Mouse (Mus musculus) adrenal gland, postnatal 36 days (tissue): ENCODE results near the gene Aoc1. TPM values are rescaled to one million over a fixed set of nuclear protein-coding genes. Genes with fewer than 3 reads are reported as not detected.
A peak's percentile ranks its signal among the peaks of the same experiment; 100 is the strongest.

Experiments
- DNase-seq, 2 experiments: peaks; one replicate each; pipeline ENCODE4 v3.0.0; 2021; ENCODE audit warnings: mixed read lengths in 1 of 2
- long read RNA-seq, 2 experiments: library from polyadenylated mRNA; stranded (forward); transcript quantifications; one replicate each; pipeline ENCODE4 v2.0.0; 2021; ENCODE audit warnings: borderline sequencing depth in 2 of 2
- total RNA-seq, 2 experiments: library from RNA; stranded (reverse); gene quantifications; 2 replicates each; pipeline ENCODE4 v1.2.3; 2021

Gene Aoc1
- total RNA-seq: not detected
- long read RNA-seq, experiment 1: 0 reads
- long read RNA-seq, experiment 2: 0 reads

DNA sequence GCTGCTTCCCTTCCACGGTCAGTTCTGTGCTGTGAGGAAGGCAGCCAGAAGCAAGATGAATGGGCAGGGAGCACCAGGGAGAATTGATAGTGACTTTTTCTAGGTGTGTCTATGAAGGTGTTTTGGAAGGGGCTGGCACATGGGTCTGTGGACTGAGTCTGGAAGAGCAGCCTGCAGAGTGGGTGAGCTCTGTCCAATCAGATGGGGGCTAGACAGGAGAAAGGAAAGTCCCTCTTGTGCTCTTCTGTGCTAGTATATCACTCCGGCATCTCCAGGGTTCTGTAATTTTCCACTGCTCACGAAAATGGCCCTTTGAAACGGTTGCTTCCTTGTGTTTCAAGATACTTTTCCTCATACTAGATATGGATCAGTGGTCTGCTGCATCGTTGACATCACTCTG is at the start of gene Aoc1:
Aoc1 (plus strand) TSS at position 301 of the 400 bp plus-strand sequence.
- no peak for DNase-seq

DNA sequence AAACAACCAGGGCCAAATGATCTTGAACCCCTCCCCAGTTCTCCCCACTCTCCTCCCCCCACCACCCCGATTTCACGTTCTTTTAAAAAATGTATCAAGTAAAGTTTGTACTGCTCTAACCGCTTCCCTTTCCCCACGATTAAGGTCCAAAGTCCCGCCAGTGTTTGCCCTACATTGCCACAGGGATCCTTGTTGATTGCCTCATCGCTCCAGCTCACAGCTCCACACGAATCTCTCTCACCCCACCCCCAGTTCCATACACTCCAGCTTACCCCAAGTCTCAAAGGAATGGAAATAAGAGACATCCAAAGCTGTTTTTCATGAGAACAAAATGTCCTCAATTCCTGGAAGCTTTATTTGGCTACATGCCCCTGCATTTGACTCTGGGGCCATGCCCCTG is 47.7 kb upstream of the Aoc1 start:
- DNase-seq: no peak

DNA sequence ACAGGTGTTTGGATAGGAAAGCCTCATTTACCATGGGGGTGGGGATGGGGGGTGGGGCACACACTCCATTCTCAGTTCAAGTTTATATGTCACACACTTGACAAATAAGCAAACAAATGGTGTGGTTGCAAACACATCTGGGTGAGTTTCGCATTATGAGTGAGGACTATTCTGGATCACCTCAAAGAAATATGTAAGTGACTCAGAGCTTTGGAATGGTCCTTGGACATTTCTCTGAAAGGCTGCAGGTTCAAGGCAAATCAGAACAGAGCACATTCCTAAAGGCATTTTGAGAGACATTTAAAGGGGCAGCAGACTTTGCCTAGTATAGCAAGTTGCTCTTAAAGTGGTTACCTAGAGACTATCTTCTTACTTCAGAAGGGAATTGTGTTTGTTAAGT is 43.7 kb upstream of the Aoc1 start:
- DNase-seq: peak in 1 of 2 experiments; percentile 40

DNA sequence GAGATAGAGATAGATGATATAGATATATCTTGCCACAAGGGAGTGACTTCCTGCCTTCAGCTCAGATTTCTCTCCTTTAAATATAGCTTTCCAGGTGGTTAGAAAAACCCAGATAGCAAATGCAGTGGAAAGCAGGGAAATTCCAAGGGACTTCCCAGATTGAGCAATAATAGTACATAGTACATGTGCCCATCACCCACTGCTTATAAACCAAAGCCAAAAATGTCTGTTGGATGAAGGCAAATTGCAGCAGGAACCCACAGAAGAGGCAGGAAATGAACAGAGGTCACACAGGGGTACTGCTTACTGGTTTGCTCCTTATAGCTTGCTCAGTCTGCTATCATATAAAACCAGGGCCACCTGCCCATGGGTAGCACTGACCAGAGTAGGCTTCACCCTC is 43.0 kb upstream of the Aoc1 start:
- DNase-seq: no peak

DNA sequence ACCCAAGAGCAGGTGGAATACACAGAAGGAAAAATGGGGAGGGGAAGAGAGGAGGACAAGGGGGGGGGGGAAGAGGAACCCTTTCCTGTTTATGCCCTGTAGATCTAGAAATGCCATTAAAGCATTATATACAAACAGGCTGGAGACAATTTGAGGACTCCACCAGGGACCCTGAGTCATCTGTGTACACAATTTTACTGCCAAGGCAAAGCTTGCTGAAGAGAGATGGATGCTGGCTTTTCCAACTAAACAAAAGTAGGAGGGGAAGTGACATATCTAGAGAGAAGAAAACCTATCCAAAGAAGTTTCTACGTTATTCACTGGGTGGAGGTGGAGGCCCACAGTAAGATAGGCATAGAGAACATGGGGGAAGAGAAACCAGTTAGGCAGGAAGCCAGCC is 42.5 kb upstream of the Aoc1 start:
- no peak for DNase-seq

DNA sequence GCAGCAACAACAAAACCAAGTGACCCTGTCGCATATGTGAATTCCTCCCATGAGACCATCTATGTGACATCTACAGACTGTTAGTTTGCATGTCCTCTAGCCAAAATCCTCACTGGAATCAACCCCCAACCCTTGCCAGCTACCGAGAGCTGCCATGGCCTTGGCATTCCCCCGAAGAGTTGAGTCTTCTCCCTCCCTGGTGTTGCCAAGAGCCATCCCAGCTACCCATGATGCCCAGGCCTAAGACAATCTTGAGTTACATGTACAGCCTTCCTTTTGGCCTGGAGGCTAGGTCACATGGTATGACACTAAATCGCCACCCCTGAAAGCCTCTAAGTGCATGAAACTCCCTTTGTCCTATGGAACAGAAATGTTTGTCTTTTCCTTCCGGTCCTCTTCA is 41.6 kb upstream of the Aoc1 start:
- DNase-seq: peak; percentile 48 to 60

DNA sequence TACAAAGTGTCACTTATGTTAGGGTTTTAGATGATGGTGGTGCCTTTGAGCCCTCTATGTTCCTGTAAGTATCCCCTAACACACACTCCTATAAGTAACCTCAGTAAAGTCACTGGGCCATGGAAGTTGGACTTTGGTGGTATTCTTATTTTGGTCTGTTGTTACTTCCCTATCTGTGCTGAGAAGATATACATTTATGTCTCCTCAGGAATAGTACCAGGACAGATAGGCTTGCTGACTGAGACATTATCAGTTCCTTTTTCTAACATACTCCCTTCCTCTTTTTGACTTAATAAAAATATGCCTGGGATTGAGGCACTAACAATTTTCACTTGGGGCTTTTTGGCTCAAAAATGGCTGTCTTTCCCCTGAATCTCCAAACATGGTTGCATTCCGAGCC is 40.3 kb upstream of the Aoc1 start:
- DNase-seq: no peak

DNA sequence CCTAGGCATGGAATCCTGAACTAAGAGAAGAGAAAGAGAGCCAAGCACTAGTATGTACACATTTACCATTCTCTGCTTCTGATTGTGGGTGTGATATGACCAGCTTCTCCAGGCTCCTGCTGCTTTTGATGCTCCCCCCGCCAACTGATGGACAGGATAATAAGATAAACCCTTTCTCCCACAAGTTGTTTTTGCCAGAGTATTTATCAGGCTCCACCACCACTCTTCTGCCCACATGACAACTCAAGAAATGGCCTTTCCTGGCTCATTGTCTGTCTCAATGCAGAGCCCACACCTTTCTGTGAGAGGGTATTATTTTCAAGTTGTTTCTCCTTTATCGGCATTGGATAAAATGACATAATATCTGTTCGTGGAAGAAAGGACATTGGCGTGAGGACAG is 39.2 kb upstream of the Aoc1 start:
- no peak for DNase-seq

DNA sequence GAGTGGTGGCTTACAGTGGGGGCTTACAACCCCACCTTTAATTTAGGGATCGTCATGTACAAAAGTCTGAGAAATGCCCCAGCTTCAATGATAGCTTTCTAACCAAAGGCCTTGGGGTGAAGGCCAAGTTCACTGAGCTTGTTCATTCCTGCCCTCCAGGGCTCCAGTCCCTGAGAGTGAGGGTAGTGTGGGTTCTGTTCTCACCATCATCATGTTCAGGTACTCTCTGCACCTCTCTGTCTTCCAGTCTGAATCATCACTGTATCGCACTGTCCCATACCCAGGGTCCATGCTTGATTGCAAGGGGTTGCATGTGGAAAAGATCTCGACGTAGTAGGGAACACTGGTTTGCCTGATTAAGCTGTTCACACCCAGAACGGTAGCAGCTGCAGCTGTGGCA is 37.5 kb upstream of the Aoc1 start:
- no peak for DNase-seq

DNA sequence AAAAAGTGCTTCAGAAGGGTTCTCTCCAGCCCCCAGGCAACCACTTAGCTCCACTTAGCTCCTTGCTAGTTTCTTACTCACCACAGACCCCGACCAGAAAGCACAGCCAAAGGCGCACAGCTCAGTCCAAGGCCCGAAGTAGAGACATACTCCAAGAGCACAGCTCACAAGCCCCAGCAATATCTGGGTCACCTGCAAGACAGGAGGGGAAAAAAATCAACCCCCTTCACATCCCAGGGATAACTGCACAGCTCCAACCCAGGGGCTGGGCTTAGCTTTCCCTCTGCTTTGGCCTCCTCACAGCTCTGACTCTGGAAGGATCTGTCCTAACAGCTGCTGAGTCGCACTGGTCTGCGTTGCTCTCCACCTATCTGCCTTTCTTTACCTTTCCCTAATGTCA is 36.5 kb upstream of the Aoc1 start:
- DNase-seq: no peak

DNA sequence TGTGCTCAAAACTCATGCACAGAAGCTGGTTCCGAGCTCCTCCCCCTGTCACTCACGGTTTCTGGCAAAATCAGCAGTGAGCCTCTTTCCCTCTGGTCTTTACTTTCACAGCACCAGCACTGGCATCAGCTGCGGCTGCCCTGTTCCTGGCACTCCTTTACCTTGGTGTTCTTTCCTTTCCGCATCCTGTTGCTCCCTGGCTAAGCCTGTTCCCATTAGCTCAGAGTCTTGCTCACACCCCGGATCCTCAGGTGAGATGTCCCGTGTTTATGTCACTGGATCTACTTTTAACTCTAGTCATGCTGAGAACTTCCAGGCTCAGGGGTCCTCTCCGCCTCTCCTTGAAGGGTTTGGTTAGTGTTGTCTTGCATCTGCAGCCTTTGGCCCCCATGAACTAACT is 35.2 kb upstream of the Aoc1 start:
- no peak for DNase-seq

DNA sequence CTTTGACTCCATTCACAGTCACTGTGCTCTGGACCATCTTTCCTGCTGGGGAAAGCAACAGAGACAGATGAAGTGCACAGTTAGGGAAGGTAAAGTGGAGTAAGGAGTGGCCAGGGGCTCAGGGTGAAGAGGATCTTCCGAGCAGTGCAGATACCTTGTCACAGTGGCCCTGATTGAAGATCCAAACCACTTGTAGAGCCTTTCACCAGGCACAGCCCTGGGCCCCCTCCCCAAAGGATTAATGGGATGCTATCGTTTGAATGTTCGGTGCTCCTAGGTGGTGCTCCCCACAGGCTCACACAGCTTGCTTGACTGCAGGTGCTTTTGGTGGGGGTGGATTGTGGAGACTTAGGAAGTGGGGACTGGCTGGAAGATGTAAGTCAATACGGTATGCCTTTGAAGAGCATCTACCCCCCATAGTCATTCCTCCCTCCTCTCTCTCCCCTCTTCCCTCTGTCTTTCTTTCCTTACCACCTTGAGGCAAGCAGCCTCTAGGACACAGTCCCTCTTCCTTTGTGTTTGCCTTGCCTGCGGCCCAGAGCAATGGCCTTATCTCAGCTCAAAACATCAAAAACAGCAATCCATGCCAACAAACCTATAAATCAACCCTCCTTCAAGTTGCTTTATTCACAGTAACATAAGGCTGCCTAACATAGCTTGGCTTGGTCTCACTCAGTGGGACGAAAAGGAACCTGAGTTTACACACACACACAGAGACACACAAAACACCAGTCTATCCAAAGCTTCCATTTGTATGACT is 34.2 kb upstream of the Aoc1 start:
- DNase-seq: peak in 1 of 2 experiments; percentile 36

DNA sequence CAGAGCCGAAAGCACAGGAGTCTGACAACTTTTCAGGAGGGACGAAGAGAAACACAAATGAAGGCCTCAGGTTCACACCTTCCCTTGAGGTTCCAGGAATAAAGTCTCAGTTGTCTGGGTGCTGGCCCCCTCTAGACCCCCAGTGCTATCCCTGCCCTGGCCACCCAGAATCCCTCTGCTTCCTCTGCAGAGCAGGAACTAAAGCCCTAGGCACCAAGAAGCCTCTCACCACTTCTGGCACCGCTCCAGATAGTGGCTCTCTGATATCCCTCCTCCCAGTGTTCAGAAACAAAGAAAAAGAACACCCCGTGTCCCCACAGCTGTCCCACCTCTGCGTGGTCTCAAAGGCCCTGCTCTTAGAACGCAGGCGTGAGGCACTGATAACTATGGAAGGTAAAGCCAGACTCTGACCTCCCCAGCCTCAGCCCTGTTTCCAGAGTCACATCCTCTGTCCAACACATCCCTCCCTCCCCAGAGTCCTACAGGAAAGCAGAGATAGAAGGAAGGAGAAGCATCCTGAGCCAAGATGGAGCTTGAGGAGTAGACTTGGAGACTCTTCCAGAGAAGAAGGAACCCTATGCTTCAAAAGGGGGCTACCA is 32.2 kb upstream of the Aoc1 start, which contains the start of gene Tmem176a:
Tmem176a (plus strand) TSS at position 549 of the 599 bp plus-strand sequence.
- DNase-seq: peak; percentile 57 to 71

DNA sequence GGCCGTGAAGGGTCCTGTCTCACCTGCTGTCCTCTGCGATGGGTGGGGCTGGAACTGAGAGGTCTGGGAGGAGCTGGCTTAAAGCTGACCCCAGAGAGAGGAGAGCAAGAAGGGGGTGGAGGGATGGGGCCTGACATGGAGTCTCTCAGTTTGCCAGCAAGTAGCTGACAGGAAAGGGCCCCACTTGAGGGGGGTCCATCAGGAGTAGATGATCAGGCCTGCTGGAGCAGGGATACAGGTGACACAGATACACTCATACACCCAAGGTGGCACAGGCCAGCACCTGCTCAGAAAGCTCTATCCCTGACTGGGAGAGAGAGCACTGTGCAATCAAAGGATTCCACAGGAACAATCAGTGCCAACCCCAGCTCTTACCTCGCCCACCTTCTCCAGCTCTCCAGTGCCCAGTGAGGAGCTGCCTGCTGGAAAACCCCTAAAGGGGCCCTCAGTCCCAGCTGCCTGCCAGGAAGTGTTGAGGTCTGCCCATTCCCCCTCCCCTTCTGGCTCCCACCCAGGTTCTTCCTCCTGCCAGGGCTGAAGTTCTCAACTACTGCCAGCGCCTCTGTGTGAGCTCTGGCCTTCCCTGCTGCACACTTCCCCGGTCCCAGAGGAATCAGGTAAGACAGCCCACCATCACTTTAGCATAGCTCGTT is 31.6 kb upstream of the Aoc1 start, which contains the start of gene Tmem176b:
Tmem176b (minus strand) TSS at position 524 of the 653 bp plus-strand sequence.
- peak; percentile 98 to 99 for DNase-seq

DNA sequence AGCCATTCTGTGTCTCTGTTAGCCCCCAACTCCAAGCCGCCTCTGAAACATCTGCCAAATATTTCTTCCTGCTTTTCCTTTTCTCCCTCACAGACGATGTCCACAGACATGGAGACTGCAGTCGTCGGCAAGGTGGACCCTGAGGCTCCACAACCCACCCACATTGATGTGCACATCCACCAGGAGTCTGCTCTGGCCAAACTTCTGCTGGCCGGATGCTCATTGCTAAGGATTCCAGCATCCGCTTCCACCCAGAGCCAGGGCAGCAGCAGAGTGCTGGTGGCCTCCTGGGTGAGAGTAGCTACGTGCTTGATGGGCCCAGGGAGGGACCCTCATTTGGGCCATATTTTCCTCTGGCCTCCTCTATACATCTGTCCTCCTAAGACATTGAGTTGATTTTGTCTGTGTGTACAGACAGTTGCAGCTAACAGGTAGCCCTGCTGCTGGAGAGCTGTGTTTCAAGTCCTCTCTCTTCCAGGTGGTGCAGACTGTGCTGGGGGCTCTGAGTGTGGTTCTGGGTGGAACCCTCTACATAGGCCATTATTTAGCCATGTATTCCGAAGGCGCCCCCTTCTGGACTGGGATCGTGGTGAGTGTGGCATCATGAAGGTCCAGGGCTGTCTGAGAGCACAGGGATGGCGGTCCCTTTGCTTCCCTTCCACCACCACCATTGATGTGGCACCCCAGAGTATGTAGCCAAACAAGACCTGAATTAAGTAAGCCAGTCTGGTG is 30.4 kb upstream of the Aoc1 start:
- peak; percentile 79 to 86 for DNase-seq

DNA sequence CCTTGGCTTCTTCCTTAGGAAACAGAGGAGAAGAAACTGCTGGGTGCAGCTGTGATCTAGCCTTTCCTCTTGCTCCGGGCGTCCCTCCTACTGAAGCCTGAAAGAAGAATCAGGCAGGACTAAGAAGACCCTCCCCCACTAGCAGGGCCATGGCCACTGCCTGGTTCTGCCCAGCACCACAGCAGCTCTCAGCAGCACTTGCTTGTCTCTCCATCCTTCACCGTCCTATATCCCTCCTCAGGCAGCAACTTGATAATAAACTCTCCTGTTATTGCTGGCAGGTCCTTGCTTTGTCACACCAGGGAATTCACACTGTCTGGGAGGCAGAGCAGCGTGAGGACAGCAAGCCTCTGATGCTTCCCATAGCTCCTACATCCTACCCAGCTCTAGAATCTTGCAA is 27.6 kb upstream of the Aoc1 start:
- no peak for DNase-seq

DNA sequence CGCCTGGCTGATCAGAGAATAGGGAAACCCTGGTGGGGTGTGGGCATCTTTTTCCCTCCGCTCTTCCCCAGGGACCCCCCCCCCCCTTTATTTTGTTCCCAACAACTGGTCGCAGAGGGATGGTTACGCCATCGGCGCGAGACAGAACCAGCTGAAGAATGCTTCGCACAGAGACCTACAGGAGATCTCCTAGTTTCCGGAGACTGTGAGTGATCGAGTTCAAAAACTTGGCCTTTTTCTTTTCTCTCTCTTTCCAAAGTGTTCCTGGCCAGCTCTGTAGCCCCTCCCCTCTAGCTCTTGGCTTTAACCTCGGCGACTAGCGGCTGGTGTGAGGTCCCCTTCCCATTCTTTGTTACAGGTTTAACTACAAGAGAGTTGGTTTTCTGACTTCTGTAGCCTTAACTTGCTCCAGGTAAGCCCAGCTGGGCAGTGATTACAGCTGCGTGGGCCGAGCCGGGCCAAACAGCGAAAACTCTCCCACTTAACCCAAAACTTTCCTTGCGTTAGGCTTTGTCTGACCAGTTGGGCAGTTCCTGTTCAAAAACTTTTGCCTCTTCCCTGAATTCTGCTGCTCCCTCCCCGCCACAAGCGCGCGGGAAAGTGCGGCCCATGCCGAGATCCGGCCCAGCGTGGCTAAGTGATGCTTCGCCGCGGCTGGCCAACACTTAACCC is 20.7 kb upstream of the Aoc1 start:
- peak; percentile 59 to 63 for DNase-seq

DNA sequence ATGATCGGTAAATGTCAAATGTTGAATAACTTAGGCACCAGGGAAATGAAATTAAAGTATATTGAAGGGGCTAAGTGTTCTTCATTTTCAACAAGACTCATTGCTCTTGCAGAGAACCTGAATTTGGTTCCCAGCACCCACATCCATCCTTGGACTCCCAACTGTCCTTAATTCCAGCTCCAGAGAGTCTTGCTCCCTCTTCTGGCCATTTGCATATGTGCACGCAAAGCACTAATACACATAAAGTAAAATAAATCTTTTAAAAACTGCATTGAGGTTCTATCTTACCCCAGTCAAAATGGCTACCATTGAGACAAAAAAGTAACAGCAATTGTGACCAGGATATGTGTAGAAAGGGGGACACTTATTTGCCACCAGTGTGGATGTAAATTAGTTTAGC is 18.5 kb upstream of the Aoc1 start:
- no peak for DNase-seq

DNA sequence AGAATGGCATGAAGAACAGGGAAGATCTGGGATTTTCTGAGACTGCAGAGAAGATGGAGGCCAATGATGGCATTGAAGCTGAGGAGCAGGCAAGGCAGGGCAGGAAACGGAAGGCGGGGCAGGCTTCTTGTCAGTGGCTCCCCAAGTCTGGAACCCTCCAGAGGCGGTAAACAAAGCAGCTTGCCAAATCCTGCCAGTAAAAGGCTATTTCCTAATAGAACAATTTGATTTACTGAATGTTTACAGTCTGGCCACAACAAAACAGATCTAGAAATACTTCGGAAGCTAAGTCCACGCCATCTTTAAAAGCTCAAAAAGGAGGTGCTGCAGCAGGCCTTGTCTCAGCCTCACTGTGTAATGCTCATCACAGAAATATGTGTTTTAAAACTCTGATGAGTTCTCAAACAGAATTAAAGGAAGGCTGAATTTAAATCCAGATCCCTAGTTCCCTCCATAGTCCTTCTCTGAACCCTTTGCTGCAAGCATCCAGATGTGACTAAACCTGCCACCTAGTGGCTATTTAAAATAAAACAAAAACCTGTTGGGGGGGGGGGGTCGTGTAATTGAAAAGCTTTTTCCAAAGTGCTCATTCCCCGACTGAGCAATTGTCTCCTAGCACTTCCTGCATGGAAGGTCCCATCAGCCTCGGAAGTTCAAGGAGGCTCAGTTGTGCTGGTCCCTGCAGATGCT is 14.9 kb upstream of the Aoc1 start:
- no peak for DNase-seq

DNA sequence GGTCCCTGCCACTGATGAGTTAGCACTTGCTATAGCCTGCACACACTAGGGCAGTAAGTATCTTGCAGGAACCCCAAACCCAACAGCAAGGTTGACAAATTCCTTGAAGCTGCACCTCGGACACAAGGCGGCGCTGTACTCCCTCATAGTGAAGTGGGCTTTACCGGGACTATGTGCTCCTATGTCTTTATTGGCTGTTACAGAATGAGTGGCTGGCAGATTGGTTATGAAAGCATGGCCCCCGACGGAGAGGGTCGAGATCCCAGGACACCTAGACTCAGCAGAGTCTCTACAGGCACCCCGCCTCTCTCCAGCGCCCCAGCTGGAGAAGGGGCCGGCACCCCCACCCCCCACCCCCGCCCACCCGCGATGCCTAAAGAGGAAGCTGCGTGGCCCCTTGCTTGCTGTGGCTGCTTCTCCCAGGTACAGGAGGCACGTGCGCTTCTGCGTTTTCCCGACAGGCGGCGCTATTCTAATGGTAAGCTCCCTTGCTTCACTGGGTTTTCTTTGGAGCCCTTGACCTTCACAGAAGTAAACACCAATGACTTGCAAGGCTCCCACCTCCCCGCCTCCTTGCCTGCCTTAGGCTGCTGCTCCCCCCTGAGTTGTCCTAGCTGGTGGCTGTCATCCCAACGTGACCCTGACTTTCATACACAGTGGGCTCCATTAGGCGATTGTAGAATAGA is 12.4 kb upstream of the Aoc1 start:
- peak; percentile 77 to 81 for DNase-seq

DNA sequence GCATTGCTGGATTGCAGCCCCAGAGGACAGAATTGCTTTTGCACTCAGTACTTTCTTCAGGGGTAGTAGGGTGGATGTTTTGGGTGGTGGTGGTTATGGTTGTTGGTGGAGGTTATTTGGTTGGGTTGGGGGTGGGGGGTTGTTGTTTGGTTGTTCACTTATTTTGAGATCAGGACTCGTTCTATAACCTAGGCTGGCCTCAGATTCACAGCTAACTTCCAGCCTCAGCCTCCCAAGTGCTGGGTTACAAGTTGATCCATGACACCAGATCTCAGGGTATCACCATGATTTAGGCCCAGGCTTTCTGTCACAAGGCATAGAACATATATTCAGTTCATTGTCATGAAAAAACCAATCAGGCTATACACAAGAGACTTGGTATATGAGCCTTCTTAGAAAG is 11.8 kb upstream of the Aoc1 start:
- no peak for DNase-seq
